Comparison of ENCODE assay signal across 23 mouse cellular contexts in the genomic region with DNA sequence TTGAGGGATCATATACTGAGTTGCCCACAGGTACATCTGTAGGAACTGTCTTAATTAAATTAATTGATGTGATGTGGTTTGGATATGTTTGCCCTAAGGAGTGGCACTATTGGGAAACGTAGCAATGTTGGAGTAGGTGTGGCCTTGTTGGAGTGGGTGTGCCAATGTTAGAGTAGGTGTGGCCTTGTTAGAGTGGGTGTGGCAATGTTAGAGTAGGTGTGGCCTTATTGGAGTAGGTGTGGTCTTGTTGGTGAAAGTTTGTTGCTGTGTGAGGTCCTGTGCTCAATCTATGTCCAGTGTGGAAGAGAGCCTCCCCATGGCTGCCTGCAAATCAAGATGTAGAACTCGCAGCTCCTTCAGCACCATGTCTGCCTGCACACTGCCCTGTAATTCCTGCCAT. TPM values are rescaled to one million over a fixed set of nuclear protein-coding genes. Genes with fewer than 3 reads are reported as not detected.
"Had no signal": no experiment of that assay in that cellular context is flagged by ENCODE, and none has a peak within 500 bp of the region (broad histone marks: within the 10 kb centered on the region; RNA-seq: fewer than 3 reads in every experiment).

No protein-coding gene starts in this region.

- ATAC-seq: midbrain, embryonic 15.5 days had no signal

- H3K27me3 ChIP-seq: lung, embryonic 15.5 days; midbrain, embryonic 15.5 days; neural tube, embryonic 13.5 days; stomach, embryonic 15.5 days had no signal

- H3K36me3 ChIP-seq: limb, embryonic 10.5 days; midbrain, embryonic 15.5 days; neural tube, embryonic 13.5 days; stomach, embryonic 15.5 days had no signal

- H3K27ac ChIP-seq: layer of hippocampus, adult 2 months; limb, embryonic 10.5 days; lung, embryonic 15.5 days; macrophage; midbrain, embryonic 15.5 days; neural tube, embryonic 13.5 days; stomach, embryonic 15.5 days had no signal

- H3K9me3 ChIP-seq: limb, embryonic 10.5 days; lung, embryonic 15.5 days; midbrain, embryonic 15.5 days; neural tube, embryonic 13.5 days; stomach, embryonic 15.5 days had no signal

- H3K4me3 ChIP-seq: layer of hippocampus, adult 2 months; limb, embryonic 10.5 days; lung, embryonic 15.5 days; megakaryocyte, embryonic 14.5 days; midbrain, embryonic 15.5 days; neural tube, embryonic 13.5 days; stomach, embryonic 15.5 days had no signal

- H3K4me2 ChIP-seq: lung, embryonic 15.5 days; midbrain, embryonic 11.5 days; midbrain, embryonic 15.5 days; neural tube, embryonic 13.5 days; stomach, embryonic 15.5 days had no signal

- H3K9ac ChIP-seq: lung, embryonic 15.5 days; midbrain, embryonic 15.5 days; neural tube, embryonic 13.5 days; stomach, embryonic 15.5 days had no signal

- DNase-seq: kidney, adult 11 months; kidney, postnatal 10 days; kidney, postnatal 4 days; lung, postnatal 14 days; right cerebral cortex, postnatal 14 days; thymus, postnatal 36 days had no signal

RNA-seq across cellular contexts. Expression of a gene that starts 2.9 kb away (rescaled TPM):
- total RNA-seq: monocyte, adult 5-6 weeks had no signal
- polyA plus RNA-seq: liver, embryonic 16.5 days; macrophage had no signal

RNA-seq across cellular contexts. Expression of a gene that starts 14.4 kb away (rescaled TPM):
- total RNA-seq: layer of hippocampus, adult 2 months; layer of hippocampus, postnatal 10 days; left cerebral cortex, adult 18-20 months; left cerebral cortex, postnatal 10 days; monocyte, adult 5-6 weeks had no signal
- polyA plus RNA-seq: kidney, embryonic 14.5 days; limb, embryonic 10.5 days; limb, embryonic 14.5 days; liver, embryonic 16.5 days; lung, embryonic 15.5 days; macrophage; midbrain, embryonic 11.5 days; midbrain, embryonic 15.5 days; neural tube, embryonic 13.5 days; spleen, adult 2 months; stomach, embryonic 15.5 days had no signal
